Mouse (Mus musculus) right cerebral cortex, postnatal 36 days (tissue): ENCODE measurements at regions not wholly inside any gene's neighbourhood (a gene's known extent, or its start where the extent isn't known, plus 50 kb on each side); places are given as distances from the start of the nearest gene placed in this dataset.
A peak's percentile ranks its signal among the peaks of the same experiment; 100 is the strongest.

ENCODE experiments used
- DNase-seq, 2 experiments: peaks; one replicate each; pipeline ENCODE4 v3.0.0; 2022; ENCODE audit warnings: low spot score in 2 of 2, mixed read lengths in 1 of 2

GRCm38 (mm10) chr10:17518423-17519175, 204.4 kb upstream of the Cited2 start:
- no peak for DNase-seq

- no peak for DNase-seq
Measured at GRCm38 (mm10) chr10:17522026-17522541, 200.9 kb upstream of the Cited2 start.

GRCm38 (mm10) chr10:17523558-17524328, 199.3 kb upstream of the Cited2 start:
- no peak for DNase-seq

GRCm38 (mm10) chr10:17527151-17527737, 195.8 kb upstream of the Cited2 start:
- no peak for DNase-seq

GRCm38 (mm10) chr10:17528116-17528515, 194.9 kb upstream of the Cited2 start:
- no peak for DNase-seq

GRCm38 (mm10) chr10:17528846-17529245, 194.2 kb upstream of the Cited2 start:
- DNase-seq = no peak

- DNase-seq = peak in 1 of 2 experiments; percentile 13
Measured at GRCm38 (mm10) chr10:17529851-17530509, 193.0 kb upstream of the Cited2 start.

- DNase-seq = no peak
Measured at GRCm38 (mm10) chr10:17531021-17531420, 192.0 kb upstream of the Cited2 start.

GRCm38 (mm10) chr10:17538944-17539533, 184.0 kb upstream of the Cited2 start:
- DNase-seq = no peak

GRCm38 (mm10) chr10:17540404-17541375, 182.3 kb upstream of the Cited2 start:
- DNase-seq = no peak

- no peak for DNase-seq
Measured at GRCm38 (mm10) chr10:17542104-17542846, 180.7 kb upstream of the Cited2 start.

GRCm38 (mm10) chr10:17542847-17543421, 180.1 kb upstream of the Cited2 start:
- no peak for DNase-seq

GRCm38 (mm10) chr10:17545291-17545690, 177.7 kb upstream of the Cited2 start:
- no peak for DNase-seq

GRCm38 (mm10) chr10:17547986-17548385, 175.0 kb upstream of the Cited2 start:
- no peak for DNase-seq

GRCm38 (mm10) chr10:17548629-17549580, 174.1 kb upstream of the Cited2 start:
- no peak for DNase-seq

- no peak for DNase-seq
Measured at GRCm38 (mm10) chr10:17549711-17550637, 173.0 kb upstream of the Cited2 start.

GRCm38 (mm10) chr10:17550638-17551013, 172.4 kb upstream of the Cited2 start:
- no peak for DNase-seq
